Mouse (Mus musculus) embryonic facial prominence, embryonic 15.5 days (tissue): ENCODE measurements around the gene Lao1. TPM values are rescaled to one million over a fixed set of nuclear protein-coding genes. Genes with fewer than 3 reads are reported as not detected.
"Not testable (repeated sequence)": the region's sequence is repeated elsewhere in the genome, so short reads cannot be mapped to it uniquely, and the experiment has no call there.

ENCODE experiments used
- ATAC-seq: fragments of 200-750 bp; cut with Nextera tagmentation; 2 replicates; pipeline ENCODE4 v1.8.0; 2017; ENCODE audit warnings: low read depth, moderate TSS enrichment; ENCODE audit not compliant: insufficient number of reproducible peaks, low FRiP score, low TSS enrichment
- H3K27ac ChIP-seq: fragments of 300-500 bp; sonication (generic); replicated peaks from 2 replicates; pipeline ENCODE4 v1.5.1; 2015; ENCODE audit warnings: mild to moderate bottlenecking, inconsistent platforms
- H3K27me3 ChIP-seq: fragments of 300-500 bp; sonication (generic); 2 replicates; pipeline ENCODE4 v1.6.1; 2015; ENCODE audit warnings: inconsistent platforms
- H3K36me3 ChIP-seq: fragments of 300-500 bp; sonication (generic); 2 replicates; pipeline ENCODE4 v1.6.1; 2015; ENCODE audit warnings: mild to moderate bottlenecking, inconsistent platforms
- H3K4me1 ChIP-seq: fragments of 300-500 bp; sonication (generic); 2 replicates; pipeline ENCODE4 v1.6.1; 2015; ENCODE audit warnings: inconsistent platforms
- H3K4me2 ChIP-seq: fragments of 300-500 bp; sonication (generic); replicated peaks from 2 replicates; pipeline ENCODE4 v1.6.1; 2015; ENCODE audit warnings: mild to moderate bottlenecking, inconsistent platforms
- H3K4me3 ChIP-seq: fragments of 300-500 bp; sonication (generic); replicated peaks from 2 replicates; pipeline ENCODE4 v1.5.1; 2015; ENCODE audit warnings: mild to moderate bottlenecking, inconsistent platforms
- H3K9ac ChIP-seq: fragments of 300-500 bp; sonication (generic); 2 replicates; pipeline ENCODE4 v1.6.1; 2015; ENCODE audit warnings: inconsistent platforms
- H3K9me3 ChIP-seq: fragments of 300-500 bp; sonication (generic); replicated peaks from 2 replicates; pipeline ENCODE4 v1.6.1; 2016; ENCODE audit warnings: inconsistent platforms
- WGBS: fragments of 180-500 bp; shearing (Covaris S2); methylation state at CpG from one replicate; pipeline ENCODE4 v1.1.7; 2015; 5-methylcytosine and 5-hydroxymethylcytosine counted together
- polyA plus RNA-seq: library from polyadenylated mRNA; unstranded; fragments of >200 nt; fragmentation: Nextera tagmentation; extraction: Ambion mirVana; gene quantifications from 2 replicates; pipeline ENCODE4 v1.2.1, GENCODE M21; 2015

Gene Lao1
- 0.16 TPM in 1 of 2 replicates, not detected in the other for polyA plus RNA-seq

DNA sequence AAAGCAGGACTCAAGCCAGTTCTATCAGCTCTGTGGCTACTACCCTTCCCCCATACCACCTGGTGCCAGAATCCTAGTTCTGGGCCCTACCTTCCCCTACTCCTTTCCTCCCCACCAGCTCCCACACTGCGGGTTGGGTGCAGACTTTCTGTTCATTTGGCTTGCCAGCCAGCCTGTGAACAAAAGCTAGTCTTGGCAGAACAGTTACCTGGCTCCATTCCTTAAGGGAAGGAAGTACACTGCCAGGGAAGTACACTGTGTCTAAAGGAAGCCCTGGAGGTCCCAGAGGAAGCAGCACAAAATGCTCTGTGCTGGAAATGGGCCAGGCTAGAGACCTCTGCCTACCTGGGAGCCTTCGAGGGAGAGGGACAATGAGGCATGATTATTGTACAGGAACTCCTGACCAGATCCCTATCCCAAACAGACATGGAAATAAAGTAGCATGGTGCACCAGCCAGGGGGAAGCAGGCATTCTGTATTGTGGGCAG is at the start of gene Lao1:
Gene Lao1, plus strand, starts transcription at position 438 of the 488 bp plus-strand sequence.
- H3K4me1 ChIP-seq, result no peaks in the 10 kb centered on the region
- H3K4me2 ChIP-seq, result no peak within 1 kb of the TSS
- H3K9ac ChIP-seq, result no peak within 1 kb of the TSS
- H3K36me3 ChIP-seq, result no peaks in the 10 kb centered on the region
- H3K27ac ChIP-seq, result no peak within 1 kb of the TSS
- H3K9me3 ChIP-seq, result no peaks in the 10 kb centered on the region
- no peak within 1 kb of the TSS for H3K4me3 ChIP-seq
- H3K27me3 ChIP-seq, result no peaks in the 10 kb centered on the region
- no peak for ATAC-seq
- 83% methylated on average over 2 of the region's 2 CpGs for WGBS

DNA sequence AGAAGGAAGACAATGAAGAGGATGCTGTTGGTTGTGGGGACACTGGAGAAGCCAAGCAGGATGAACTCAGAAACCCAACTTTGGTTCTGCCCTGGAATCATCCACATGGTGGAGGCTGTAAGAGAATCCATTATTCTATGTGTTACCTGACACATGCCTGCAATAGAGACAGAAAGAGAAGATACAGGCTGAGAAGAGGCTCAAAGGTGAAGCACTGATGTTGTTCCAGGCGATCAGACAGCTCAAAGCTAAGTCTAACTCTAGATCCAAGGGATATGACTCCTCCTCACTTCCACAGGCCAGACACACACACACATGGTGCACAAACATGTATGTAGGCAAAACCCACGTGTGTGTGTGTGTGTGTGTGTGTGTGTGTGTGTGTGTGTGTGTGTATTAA is 44.0 kb upstream of the Lao1 start, which contains the start of gene Olfr1329:
Gene Olfr1329, minus strand, starts transcription at position 101 of the 400 bp plus-strand sequence.
- ATAC-seq, H3K9ac ChIP-seq, H3K27ac ChIP-seq, H3K27me3 ChIP-seq, H3K4me3 ChIP-seq, H3K4me2 ChIP-seq, H3K36me3 ChIP-seq, H3K4me1 ChIP-seq, H3K9me3 ChIP-seq: not testable (repeated sequence)
- whole genome bisulfite sequencing, result 64% methylated on average over 2 of the region's 2 CpGs

DNA sequence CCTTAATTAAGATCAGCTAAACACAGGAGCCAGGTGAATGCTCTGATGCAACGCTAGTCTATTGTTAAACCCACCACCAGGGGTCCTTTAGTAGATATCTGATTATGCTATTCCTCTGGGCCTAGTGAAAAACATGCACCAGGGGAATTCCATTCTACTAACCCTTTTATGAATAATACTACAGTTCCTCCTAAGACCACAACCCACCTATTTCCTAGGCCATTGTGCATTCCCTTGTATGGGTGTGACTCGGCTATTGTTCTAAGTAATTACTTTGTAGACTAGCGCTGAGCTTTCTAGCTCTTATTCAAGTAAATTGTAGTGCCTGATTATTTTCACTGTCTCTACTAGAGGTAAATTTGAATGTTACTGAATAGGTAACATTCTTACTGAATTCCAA is 30.1 kb upstream of the Lao1 start:
- H3K4me1 ChIP-seq, H3K27me3 ChIP-seq, H3K4me3 ChIP-seq, H3K4me2 ChIP-seq, H3K36me3 ChIP-seq, H3K9me3 ChIP-seq, H3K27ac ChIP-seq, H3K9ac ChIP-seq, ATAC-seq: not testable (repeated sequence)
- WGBS, result 82% methylated on average over 3 of the region's 3 CpGs

DNA sequence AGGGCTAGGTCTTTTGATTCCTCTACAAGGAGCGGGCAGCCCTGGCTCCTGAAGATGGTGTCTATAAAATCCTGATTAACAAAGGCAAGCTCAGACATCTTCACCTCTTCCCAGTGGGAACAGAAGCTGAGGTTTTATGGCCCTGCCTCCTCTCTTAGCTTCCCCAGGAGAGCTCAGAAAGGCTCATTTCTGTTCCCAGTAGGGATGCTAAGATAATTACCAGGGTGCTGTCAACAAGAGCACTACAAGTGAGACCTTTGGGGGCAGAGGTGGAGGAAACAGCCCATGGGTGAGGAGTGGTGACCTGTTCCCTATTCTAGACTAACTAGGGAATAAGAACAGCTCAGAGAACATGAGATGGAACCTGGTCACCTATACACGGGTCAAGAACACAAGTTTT is 22.9 kb upstream of the Lao1 start, which contains the start of gene Olfr1328:
Gene Olfr1328, minus strand, starts transcription at position 101 of the 400 bp plus-strand sequence.
- no peaks in the 10 kb centered on the region for H3K27me3 ChIP-seq
- H3K4me1 ChIP-seq, result no peaks in the 10 kb centered on the region
- 63% methylated on average over 2 of the region's 2 CpGs for WGBS
- H3K4me2 ChIP-seq, result no peak within 1 kb of the TSS
- no peak within 1 kb of the TSS for H3K4me3 ChIP-seq
- H3K9me3 ChIP-seq, result no peaks in the 10 kb centered on the region
- ATAC-seq, result no peak
- H3K36me3 ChIP-seq, result no peaks in the 10 kb centered on the region
- H3K9ac ChIP-seq, result no peak within 1 kb of the TSS
- H3K27ac ChIP-seq, result no peak within 1 kb of the TSS

DNA sequence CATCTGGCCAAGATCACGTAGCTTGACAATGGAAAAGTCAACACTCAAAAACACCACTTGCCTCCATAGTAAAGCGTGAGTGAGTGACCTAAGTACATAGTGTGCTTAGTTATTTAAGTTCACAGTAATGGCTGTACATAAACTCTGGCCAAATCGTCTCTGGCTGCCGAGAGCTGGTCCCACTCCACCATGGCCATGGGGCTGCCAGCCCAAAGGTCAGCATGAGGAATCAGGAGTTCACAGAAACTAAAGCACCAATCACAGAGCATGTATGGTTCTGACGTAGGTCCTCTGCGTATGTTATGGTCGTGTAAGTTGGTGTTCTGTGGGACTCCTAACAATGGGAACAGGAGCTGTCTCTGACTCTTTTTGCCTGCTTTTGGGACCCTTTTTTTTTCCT is 2.6 kb upstream of the Lao1 start:
- H3K27me3 ChIP-seq, result no peaks in the 10 kb centered on the region
- H3K36me3 ChIP-seq, result no peaks in the 10 kb centered on the region
- H3K4me2 ChIP-seq, result no peak overlapping the region
- 85% methylated on average over 7 of the region's 7 CpGs for WGBS
- no peak overlapping the region for H3K9ac ChIP-seq
- no peaks in the 10 kb centered on the region for H3K9me3 ChIP-seq
- ATAC-seq, result no peak
- no peak overlapping the region for H3K27ac ChIP-seq
- no peaks in the 10 kb centered on the region for H3K4me1 ChIP-seq
- no peak overlapping the region for H3K4me3 ChIP-seq

DNA sequence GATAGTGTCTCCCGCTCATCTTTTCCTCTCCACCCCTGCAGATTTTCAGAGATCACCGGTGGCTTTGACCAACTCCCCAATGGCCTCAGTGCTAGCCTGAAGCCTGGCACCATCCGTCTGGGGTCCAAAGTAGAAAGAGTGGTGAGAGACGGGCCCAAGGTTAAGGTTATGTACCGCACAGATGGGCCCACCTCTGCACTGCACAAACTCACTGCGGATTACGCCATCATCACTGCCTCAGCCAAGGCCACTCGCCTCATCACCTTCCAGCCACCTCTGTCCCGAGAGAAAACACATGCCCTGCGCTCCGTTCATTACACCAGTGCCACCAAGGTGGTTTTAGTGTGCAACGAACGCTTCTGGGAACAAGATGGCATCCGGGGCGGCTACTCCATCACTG is 6.3 kb downstream of the Lao1 start:
- 87% methylated on average over 15 of the region's 15 CpGs for WGBS
- no peaks in the 10 kb centered on the region for H3K9me3 ChIP-seq

DNA sequence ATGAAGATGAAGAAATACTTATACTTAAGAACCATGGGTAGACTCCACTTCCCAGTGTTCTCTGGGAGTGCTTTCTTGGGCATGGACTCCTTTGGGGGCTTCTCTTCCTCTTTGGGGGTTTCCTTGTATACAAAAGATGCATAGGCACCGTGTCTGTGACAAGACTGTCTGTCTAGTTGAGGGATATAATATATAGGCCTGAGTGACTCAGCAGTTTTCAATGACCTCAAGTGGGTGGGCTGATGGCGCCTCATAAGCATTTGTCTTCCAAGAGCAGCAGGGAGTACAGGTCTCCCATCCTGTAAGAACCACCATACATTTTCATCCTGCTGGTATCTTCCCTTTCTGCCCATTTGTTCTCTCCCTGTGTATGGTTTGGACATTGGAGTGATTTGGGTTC is 11.9 kb downstream of the Lao1 start:
- H3K4me1 ChIP-seq, result no peaks in the 10 kb centered on the region
- no peak overlapping the region for H3K9ac ChIP-seq
- no peaks in the 10 kb centered on the region for H3K36me3 ChIP-seq
- H3K9me3 ChIP-seq, result no peaks in the 10 kb centered on the region
- no peak for ATAC-seq
- 72% methylated on average over 2 of the region's 2 CpGs for WGBS
- no peaks in the 10 kb centered on the region for H3K27me3 ChIP-seq
- no peak overlapping the region for H3K4me2 ChIP-seq
- no peak overlapping the region for H3K27ac ChIP-seq
- H3K4me3 ChIP-seq, result no peak overlapping the region

More for the DNA sequence above, 6.3 kb downstream of the Lao1 start:
- H3K27ac ChIP-seq, result no peak overlapping the region
- no peaks in the 10 kb centered on the region for H3K36me3 ChIP-seq
- no peaks in the 10 kb centered on the region for H3K27me3 ChIP-seq
- H3K4me2 ChIP-seq, result no peak overlapping the region
- H3K4me3 ChIP-seq, result no peak overlapping the region
- no peak overlapping the region for H3K9ac ChIP-seq
- ATAC-seq, result no peak
- no peaks in the 10 kb centered on the region for H3K4me1 ChIP-seq

DNA sequence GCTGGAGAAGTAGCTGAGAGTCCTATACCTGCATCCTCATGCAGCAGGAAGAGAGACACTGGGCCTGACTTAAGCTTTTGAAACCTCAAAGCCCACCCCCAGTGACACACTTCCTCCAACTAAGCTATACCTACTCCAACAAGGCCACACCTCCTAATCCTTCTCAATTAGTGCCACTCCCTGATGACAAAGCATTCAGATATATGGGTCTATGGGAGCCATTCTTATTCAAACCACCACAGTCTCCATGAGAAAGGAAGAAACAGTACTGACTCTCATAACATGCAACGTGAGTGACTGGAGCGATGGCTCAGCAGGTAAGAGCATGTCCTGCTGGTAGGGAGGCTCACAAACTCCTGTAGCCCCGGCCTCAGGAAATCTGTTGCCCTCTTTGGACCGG is 23.9 kb downstream of the Lao1 start:
- 88% methylated on average over 4 of the region's 4 CpGs for WGBS
- H3K36me3 ChIP-seq, result no peaks in the 10 kb centered on the region
- no peak overlapping the region for H3K4me2 ChIP-seq
- H3K27me3 ChIP-seq, result no peaks in the 10 kb centered on the region
- H3K9ac ChIP-seq, result no peak overlapping the region
- ATAC-seq, result no peak
- no peaks in the 10 kb centered on the region for H3K9me3 ChIP-seq
- H3K4me3 ChIP-seq, result no peak overlapping the region
- no peak overlapping the region for H3K27ac ChIP-seq
- H3K4me1 ChIP-seq, result no peaks in the 10 kb centered on the region

DNA sequence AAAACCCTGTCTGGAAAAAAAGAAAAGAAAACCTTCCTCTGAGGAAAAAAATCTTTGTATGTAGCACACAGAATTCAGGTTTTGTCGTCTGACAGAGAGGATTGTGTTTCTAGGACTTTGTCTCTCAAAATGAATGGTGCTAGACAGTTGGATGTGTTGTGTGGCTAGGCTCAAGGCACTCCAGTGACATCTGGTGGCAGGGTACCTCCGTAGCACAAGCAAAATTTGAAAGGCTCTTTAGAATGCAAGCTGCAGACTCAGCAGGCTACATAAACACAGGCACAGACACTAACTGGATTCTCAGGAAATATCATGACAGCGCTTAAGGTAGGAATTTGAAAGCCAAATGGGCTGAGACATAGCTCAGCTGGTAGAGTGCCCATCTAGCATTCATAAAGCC is 27.2 kb downstream of the Lao1 start:
- no peak overlapping the region for H3K9ac ChIP-seq
- ATAC-seq, result no peak
- H3K27ac ChIP-seq, result no peak overlapping the region
- no peaks in the 10 kb centered on the region for H3K27me3 ChIP-seq
- WGBS, result 3% methylated on average over 3 of the region's 3 CpGs
- no peaks in the 10 kb centered on the region for H3K9me3 ChIP-seq
- no peaks in the 10 kb centered on the region for H3K4me1 ChIP-seq
- no peaks in the 10 kb centered on the region for H3K36me3 ChIP-seq
- H3K4me2 ChIP-seq, result no peak overlapping the region
- H3K4me3 ChIP-seq, result no peak overlapping the region

DNA sequence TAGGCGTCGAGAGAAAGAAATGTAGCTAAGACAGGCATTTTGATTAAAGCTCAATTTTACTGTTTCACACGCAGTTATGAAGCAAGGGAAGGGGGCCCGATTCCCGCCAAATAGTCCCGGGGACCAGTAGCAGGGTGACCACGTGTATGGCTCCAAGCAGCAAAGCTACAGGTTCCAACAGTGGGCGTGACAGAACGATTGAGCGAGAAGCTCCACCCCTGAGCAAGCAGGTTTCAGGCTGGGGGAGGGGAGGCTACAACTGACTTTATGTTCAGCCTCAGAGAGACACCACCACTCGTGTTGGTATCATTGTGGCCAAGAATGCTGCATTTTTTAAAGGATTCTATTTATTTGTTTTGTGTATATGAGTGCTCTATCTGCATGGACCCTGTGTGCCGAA is 28.0 kb downstream of the Lao1 start:
- H3K4me2 ChIP-seq, result no peak overlapping the region
- no peaks in the 10 kb centered on the region for H3K36me3 ChIP-seq
- no peak overlapping the region for H3K27ac ChIP-seq
- H3K4me3 ChIP-seq, result no peak overlapping the region
- no peak overlapping the region for H3K9ac ChIP-seq
- 24% methylated on average over 12 of the region's 12 CpGs for WGBS
- no peaks in the 10 kb centered on the region for H3K4me1 ChIP-seq
- no peaks in the 10 kb centered on the region for H3K27me3 ChIP-seq
- no peak for ATAC-seq
- H3K9me3 ChIP-seq, result no peaks in the 10 kb centered on the region; the same call in 1 of the 2 replicates

DNA sequence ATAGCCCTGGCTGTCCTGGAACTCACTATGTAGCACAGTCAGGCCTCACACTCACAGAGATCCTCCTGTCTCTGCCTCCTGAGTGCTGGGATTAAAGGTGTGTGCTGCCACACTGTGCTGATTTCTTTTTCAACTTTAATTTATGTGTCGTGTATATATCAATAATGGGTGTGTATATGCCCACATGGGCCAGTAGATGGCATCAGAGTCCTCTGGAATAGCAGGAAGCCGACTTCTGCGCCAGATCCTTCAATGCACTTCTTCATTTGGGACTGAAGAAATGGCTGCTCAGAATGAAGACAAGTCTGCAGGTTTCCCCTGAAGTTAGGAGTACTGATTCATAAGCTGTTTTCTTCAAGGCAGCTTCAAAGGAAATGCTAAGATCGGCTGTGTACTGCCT is 30.4 kb downstream of the Lao1 start:
- Histone ChIP-seq H3K36me3 (no peaks in the 10 kb centered on the region), H3K27ac (0 out of 2 replicates have a peak overlapping the region, but pooled peaks have one; percentile 52), H3K4me1 (no peaks in the 10 kb centered on the region), H3K9ac (no peak overlapping the region), H3K4me2 (no peak overlapping the region), H3K9me3 (no peaks in the 10 kb centered on the region; the same call in 1 of the 2 replicates), H3K4me3 (no peak overlapping the region), H3K27me3 (no peaks in the 10 kb centered on the region)
- 35% methylated on average over 4 of the region's 4 CpGs for WGBS
- ATAC-seq, result no peak

DNA sequence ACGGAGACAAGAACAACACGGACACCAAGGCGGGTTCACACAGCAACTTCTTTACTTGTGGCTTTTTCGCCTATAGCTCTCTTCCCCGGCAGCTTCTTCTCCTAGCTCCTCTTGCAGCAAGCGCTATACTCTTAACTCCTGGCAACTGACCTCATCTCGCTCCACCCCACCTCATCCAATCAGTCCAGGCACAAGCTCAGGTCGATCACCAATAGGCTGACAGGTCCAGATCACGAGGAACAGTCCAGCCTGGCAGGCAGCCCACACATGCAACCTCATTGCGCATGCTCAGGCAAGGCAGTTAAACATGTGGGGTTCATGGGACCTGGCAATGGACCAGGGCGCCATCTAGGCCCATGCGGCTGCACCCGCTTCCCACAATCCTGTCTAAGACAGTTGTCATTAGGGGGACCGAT is 35.8 kb downstream of the Lao1 start:
- Histone ChIP-seq H3K9me3 (no peaks in the 10 kb centered on the region; the same call in 1 of the 2 replicates), H3K9ac (no peak overlapping the region), H3K4me3 (no peak overlapping the region), H3K4me1 (no peaks in the 10 kb centered on the region), H3K36me3 (no peaks in the 10 kb centered on the region), H3K27ac (no peak overlapping the region), H3K4me2 (no peak overlapping the region), H3K27me3 (no peaks in the 10 kb centered on the region)
- 85% methylated on average over 14 of the region's 14 CpGs for WGBS
- ATAC-seq, result no peak
